Mouse (Mus musculus) skeletal muscle tissue, adult 2 months (tissue): ENCODE results near the gene Taf6.
"Not testable (repeated sequence)": the region's sequence is repeated elsewhere in the genome, so short reads cannot be mapped to it uniquely, and the experiment has no call there.

Experiments used
- DNase-seq: peaks from one replicate; pipeline ENCODE4 v3.0.0-alpha.2; 2012; ENCODE audit warnings: low read depth, low spot score

Taf6 gene

GRCm38 (mm10) chr5:138186950-138187638 lies at the start of gene Taf6, which contains the start of gene Cnpy4:
TSS of gene Taf6 (minus strand) at chr5:138187451.
TSS of gene Cnpy4 (plus strand) at chr5:138187485.
- DNase-seq: peak; percentile 84

GRCm38 (mm10) chr5:138234224-138234623 lies 47.0 kb upstream of the Taf6 start:
- DNase-seq: no peak

- DNase-seq: no peak
Measured at GRCm38 (mm10) chr5:138233778-138234177, 46.5 kb upstream of the Taf6 start.

- DNase-seq: no peak
Measured at GRCm38 (mm10) chr5:138229511-138229910, 42.3 kb upstream of the Taf6 start.

- no peak for DNase-seq
Measured at GRCm38 (mm10) chr5:138228026-138228425, 40.8 kb upstream of the Taf6 start.

- DNase-seq: peak; percentile 9
Measured at GRCm38 (mm10) chr5:138227367-138227766, 40.1 kb upstream of the Taf6 start.

GRCm38 (mm10) chr5:138226491-138226890 lies 39.2 kb upstream of the Taf6 start:
- DNase-seq: no peak

- DNase-seq: no peak
Measured at GRCm38 (mm10) chr5:138225700-138226099, 38.4 kb upstream of the Taf6 start, which contains the start of gene Nxpe5. TSS of gene Nxpe5 (plus strand) at chr5:138225898.

- DNase-seq: no peak
Measured at GRCm38 (mm10) chr5:138223287-138223686, 36.0 kb upstream of the Taf6 start.

GRCm38 (mm10) chr5:138222111-138222510 lies 34.9 kb upstream of the Taf6 start:
- peak; percentile 24 for DNase-seq

GRCm38 (mm10) chr5:138219864-138220263 lies 32.6 kb upstream of the Taf6 start:
- no peak for DNase-seq

GRCm38 (mm10) chr5:138216632-138217031 lies 29.4 kb upstream of the Taf6 start:
- not testable (repeated sequence) for DNase-seq

GRCm38 (mm10) chr5:138207873-138208272 lies 20.6 kb upstream of the Taf6 start:
- no peak for DNase-seq

GRCm38 (mm10) chr5:138207253-138207652 lies 20.0 kb upstream of the Taf6 start:
- no peak for DNase-seq

- DNase-seq: no peak
Measured at GRCm38 (mm10) chr5:138202086-138202485, 14.8 kb upstream of the Taf6 start.

GRCm38 (mm10) chr5:138199576-138199975 lies 12.3 kb upstream of the Taf6 start:
- DNase-seq: no peak

GRCm38 (mm10) chr5:138195463-138195862 lies 8.2 kb upstream of the Taf6 start:
- DNase-seq: no peak

- no peak for DNase-seq
Measured at GRCm38 (mm10) chr5:138194755-138195345, 7.6 kb upstream of the Taf6 start.

- DNase-seq: peak; percentile 83
Measured at GRCm38 (mm10) chr5:138193771-138194727, 6.8 kb upstream of the Taf6 start, which contains the start of gene Mblac1. TSS of gene Mblac1 (plus strand) at chr5:138194314.

- DNase-seq: peak; percentile 75
Measured at GRCm38 (mm10) chr5:138187661-138188306, 533 bp upstream of the Taf6 start.

- DNase-seq: no peak
Measured at GRCm38 (mm10) chr5:138173217-138173616, 14.0 kb downstream of the Taf6 start.
